Mouse (Mus musculus) kidney, adult 8-10 months (tissue): ENCODE results near the gene 2210011C24Rik.

Source experiments
- DNase-seq, 2 experiments: peaks; one replicate each; pipeline ENCODE4 v3.0.0; 2022

2210011C24Rik gene

GRCm38 (mm10) chr8:84011705-84012498 lies at the start of gene 2210011C24Rik:
Gene 2210011C24Rik (minus strand): TSS chr8:84012171.
- DNase-seq: peak; percentile 82 to 87

GRCm38 (mm10) chr8:84060245-84060644 lies 48.3 kb upstream of the 2210011C24Rik start:
- DNase-seq: no peak

- DNase-seq: no peak
These were observed 47.3 kb upstream of the 2210011C24Rik start for GRCm38 (mm10) chr8:84059226-84059625.

- DNase-seq: no peak
These were observed 45.9 kb upstream of the 2210011C24Rik start for GRCm38 (mm10) chr8:84057827-84058226.

- DNase-seq: no peak
These were observed 41.3 kb upstream of the 2210011C24Rik start for GRCm38 (mm10) chr8:84053229-84053628.

GRCm38 (mm10) chr8:84052746-84053145 lies 40.8 kb upstream of the 2210011C24Rik start:
- DNase-seq: no peak

GRCm38 (mm10) chr8:84048171-84048570 lies 36.2 kb upstream of the 2210011C24Rik start:
- DNase-seq: no peak

GRCm38 (mm10) chr8:84046505-84046904 lies 34.5 kb upstream of the 2210011C24Rik start:
- DNase-seq: no peak

- DNase-seq: no peak
These were observed 32.9 kb upstream of the 2210011C24Rik start, which contains the start of gene Rln3 for GRCm38 (mm10) chr8:84044900-84045299. Gene Rln3 (minus strand): TSS chr8:84045000.

GRCm38 (mm10) chr8:84044103-84044502 lies 32.1 kb upstream of the 2210011C24Rik start:
- DNase-seq: no peak

- DNase-seq: no peak
These were observed 31.0 kb upstream of the 2210011C24Rik start for GRCm38 (mm10) chr8:84042948-84043342.

GRCm38 (mm10) chr8:84042066-84042947 lies 30.3 kb upstream of the 2210011C24Rik start, which contains the start of gene Il27ra:
Gene Il27ra (minus strand): TSS chr8:84042589.
- DNase-seq: peak; percentile 50 to 71

- DNase-seq: peak; percentile 53 to 79
These were observed 27.1 kb upstream of the 2210011C24Rik start for GRCm38 (mm10) chr8:84039050-84039449.

- DNase-seq: peak in 1 of 2 experiments; percentile 38
These were observed 26.0 kb upstream of the 2210011C24Rik start for GRCm38 (mm10) chr8:84038015-84038414.

GRCm38 (mm10) chr8:84032777-84033176 lies 20.8 kb upstream of the 2210011C24Rik start:
- no peak for DNase-seq

- no peak for DNase-seq
These were observed 17.3 kb upstream of the 2210011C24Rik start for GRCm38 (mm10) chr8:84029272-84029671.

GRCm38 (mm10) chr8:84027449-84027848 lies 15.5 kb upstream of the 2210011C24Rik start:
- DNase-seq: no peak

GRCm38 (mm10) chr8:84025863-84026262 lies 13.9 kb upstream of the 2210011C24Rik start:
- DNase-seq: no peak

- peak; percentile 70 to 75 for DNase-seq
These were observed 12.2 kb upstream of the 2210011C24Rik start for GRCm38 (mm10) chr8:84024171-84024570.

GRCm38 (mm10) chr8:84023631-84024030 lies 11.7 kb upstream of the 2210011C24Rik start:
- peak; percentile 86 to 92 for DNase-seq

GRCm38 (mm10) chr8:84023085-84023484 lies 11.1 kb upstream of the 2210011C24Rik start:
- peak; percentile 89 to 90 for DNase-seq

- peak in 1 of 2 experiments; percentile 46 for DNase-seq
These were observed 9.6 kb upstream of the 2210011C24Rik start for GRCm38 (mm10) chr8:84021569-84021968.

- peak; percentile 78 to 86 for DNase-seq
These were observed 9.1 kb upstream of the 2210011C24Rik start, which contains the start of gene Palm3 for GRCm38 (mm10) chr8:84021096-84021495. Gene Palm3 (plus strand): TSS chr8:84021471.
